Mouse (Mus musculus): ENCODE measurements around the gene Retn. TPM values are rescaled to one million over a fixed set of nuclear protein-coding genes. Genes with fewer than 3 reads are reported as not detected.

The Retn gene
- polyA plus RNA-seq, 1 experiment from 2014 or later, result not detected

DNA sequence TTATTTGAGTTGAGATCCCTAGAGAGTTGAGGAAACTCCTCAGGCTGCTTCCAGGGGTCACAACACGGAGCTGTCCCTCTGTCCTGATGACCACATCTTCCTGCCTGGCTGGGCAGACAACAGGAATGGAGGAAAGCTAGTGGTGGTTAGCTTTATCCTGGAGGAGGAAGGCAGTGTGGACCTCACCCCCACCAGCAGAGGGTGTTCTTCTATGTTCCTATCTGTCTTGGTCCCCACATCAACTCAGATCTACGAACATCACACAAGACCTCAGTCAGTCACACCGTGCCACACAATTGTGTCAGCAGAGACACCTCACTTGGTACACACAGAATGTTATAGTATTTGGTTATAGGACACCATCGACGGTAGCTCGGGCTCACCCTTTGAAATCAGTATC is 32.0 kb downstream of the Retn start:
- Histone ChIP-seq H3K9me3 (replicated peaks; ENCODE audit: control insufficient read depth, low read length) (no peaks in the 10 kb centered on the region), H3K36me3 (ENCODE audit: control insufficient read depth, insufficient read depth, low read length) (no peaks in the 10 kb centered on the region), H3K4me2 (ENCODE audit: low read depth, low read length) (no peak overlapping the region), H3K27ac (ENCODE audit: low read length) (no peak overlapping the region), H3K9ac (ENCODE audit: low read length) (no peak overlapping the region), H3K4me1 (ENCODE audit: control insufficient read depth, insufficient read depth, low read length) (no peaks in the 10 kb centered on the region), H3K4me3 (replicated peaks; ENCODE audit: low read length) (no peak overlapping the region), H3K27me3 (ENCODE audit: control insufficient read depth, insufficient read depth, low read length) (no peaks in the 10 kb centered on the region)
- 70% methylated on average over 6 of the region's 6 CpGs for WGBS
- no peak for ATAC-seq (ENCODE audit: insufficient read depth, low FRiP score)

DNA sequence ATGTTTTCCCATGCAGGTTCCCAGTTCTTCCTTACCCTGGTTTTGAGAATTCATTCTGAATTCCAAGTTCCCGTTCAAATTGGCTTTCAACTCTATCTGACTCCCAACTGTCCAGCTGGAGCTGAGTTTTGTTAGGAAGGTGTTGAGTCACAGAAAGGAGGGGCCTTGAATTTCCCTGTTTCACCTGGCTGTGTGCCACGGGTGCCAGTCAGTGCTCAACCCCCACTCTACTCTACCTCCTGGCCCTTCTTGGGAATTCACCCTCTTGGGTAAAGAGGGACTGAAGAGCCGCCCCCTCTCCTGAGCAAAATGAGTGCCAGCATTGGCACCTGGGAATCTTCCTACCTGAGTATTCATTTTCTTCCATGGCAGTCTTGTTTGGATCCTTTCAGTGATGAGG is 35.2 kb downstream of the Retn start:
- no peak overlapping the region for H3K27ac ChIP-seq (ENCODE audit: low read length)
- H3K4me3 ChIP-seq (replicated peaks; ENCODE audit: low read length), result no peak overlapping the region
- no peaks in the 10 kb centered on the region for H3K9me3 ChIP-seq (replicated peaks; ENCODE audit: control insufficient read depth, low read length)
- no peak overlapping the region for H3K9ac ChIP-seq (ENCODE audit: low read length)
- no peaks in the 10 kb centered on the region for H3K27me3 ChIP-seq (ENCODE audit: control insufficient read depth, insufficient read depth, low read length)
- no peaks in the 10 kb centered on the region for H3K4me1 ChIP-seq (ENCODE audit: control insufficient read depth, insufficient read depth, low read length)
- no peak overlapping the region for H3K4me2 ChIP-seq (ENCODE audit: low read depth, low read length)
- WGBS, result 62% methylated on average over 3 of the region's 3 CpGs
- ATAC-seq (ENCODE audit: insufficient read depth, low FRiP score), result no peak
- no peaks in the 10 kb centered on the region for H3K36me3 ChIP-seq (ENCODE audit: control insufficient read depth, insufficient read depth, low read length)

DNA sequence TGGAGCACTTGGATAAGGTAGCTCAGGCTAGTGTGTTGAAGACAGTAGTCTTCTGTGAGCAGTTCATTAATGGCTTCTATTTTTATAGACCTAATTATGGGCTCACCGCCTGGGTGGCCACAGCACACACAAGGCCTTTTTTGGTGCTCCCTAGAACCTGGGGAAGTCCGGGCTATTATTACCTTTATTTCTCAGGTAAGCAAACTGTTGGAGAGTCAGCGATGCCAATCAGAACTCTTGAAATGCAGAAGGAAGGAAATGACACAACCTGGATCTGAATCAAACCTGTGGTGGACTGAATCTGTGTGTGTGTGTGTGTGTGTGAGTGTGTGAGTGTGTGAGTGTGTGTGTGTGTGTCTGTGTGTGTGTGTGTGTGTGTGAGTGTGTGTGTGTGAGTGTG is 38.6 kb downstream of the Retn start, which contains the start of gene Fcer2a:
Gene Fcer2a (minus strand): TSS at position 55 of the 400 bp plus-strand sequence.
- WGBS, result 75% methylated on average over 3 of the region's 3 CpGs
- no peak within 1 kb of the TSS for H3K4me3 ChIP-seq (replicated peaks; ENCODE audit: low read length)
- H3K9me3 ChIP-seq (replicated peaks; ENCODE audit: control insufficient read depth, low read length), result no peaks in the 10 kb centered on the region
- H3K27me3 ChIP-seq (ENCODE audit: control insufficient read depth, insufficient read depth, low read length), result no peaks in the 10 kb centered on the region
- no peak within 1 kb of the TSS for H3K4me2 ChIP-seq (ENCODE audit: low read depth, low read length)
- H3K9ac ChIP-seq (ENCODE audit: low read length), result no peak within 1 kb of the TSS
- no peaks in the 10 kb centered on the region for H3K4me1 ChIP-seq (ENCODE audit: control insufficient read depth, insufficient read depth, low read length)
- H3K27ac ChIP-seq (ENCODE audit: low read length), result no peak within 1 kb of the TSS
- no peak for ATAC-seq (ENCODE audit: insufficient read depth, low FRiP score)
- H3K36me3 ChIP-seq (ENCODE audit: control insufficient read depth, insufficient read depth, low read length), result no peaks in the 10 kb centered on the region

DNA sequence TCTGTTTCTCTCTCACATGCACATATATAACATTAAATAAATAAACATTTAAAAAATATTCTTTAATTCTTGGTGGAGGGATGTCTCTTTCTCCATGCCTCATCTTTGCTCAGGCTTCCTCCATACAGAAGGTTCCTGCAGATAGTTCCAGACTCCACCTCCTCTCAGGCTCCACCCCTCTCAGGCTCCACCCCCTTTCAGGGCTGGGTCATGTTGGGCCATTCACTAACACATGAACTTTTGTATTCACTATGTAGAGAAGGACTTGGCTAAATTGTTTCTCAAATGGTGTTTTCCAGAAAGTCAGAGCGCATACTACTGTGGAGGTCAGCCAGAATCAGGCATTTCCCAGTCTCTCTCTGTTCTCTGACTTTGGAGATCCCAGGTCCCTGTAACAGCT is 45.9 kb downstream of the Retn start:
- ATAC-seq (ENCODE audit: insufficient read depth, low FRiP score), result no peak
- H3K9me3 ChIP-seq (replicated peaks; ENCODE audit: control insufficient read depth, low read length), result no peaks in the 10 kb centered on the region
- H3K4me3 ChIP-seq (replicated peaks; ENCODE audit: low read length), result no peak overlapping the region
- no peak overlapping the region for H3K27ac ChIP-seq (ENCODE audit: low read length)
- no peak overlapping the region for H3K4me2 ChIP-seq (ENCODE audit: low read depth, low read length)
- no peaks in the 10 kb centered on the region for H3K27me3 ChIP-seq (ENCODE audit: control insufficient read depth, insufficient read depth, low read length)
- WGBS, result 93% methylated on average over 1 of the region's 1 CpGs
- H3K36me3 ChIP-seq (ENCODE audit: control insufficient read depth, insufficient read depth, low read length), result no peaks in the 10 kb centered on the region
- no peak overlapping the region for H3K9ac ChIP-seq (ENCODE audit: low read length)
- H3K4me1 ChIP-seq (ENCODE audit: control insufficient read depth, insufficient read depth, low read length), result no peaks in the 10 kb centered on the region

DNA sequence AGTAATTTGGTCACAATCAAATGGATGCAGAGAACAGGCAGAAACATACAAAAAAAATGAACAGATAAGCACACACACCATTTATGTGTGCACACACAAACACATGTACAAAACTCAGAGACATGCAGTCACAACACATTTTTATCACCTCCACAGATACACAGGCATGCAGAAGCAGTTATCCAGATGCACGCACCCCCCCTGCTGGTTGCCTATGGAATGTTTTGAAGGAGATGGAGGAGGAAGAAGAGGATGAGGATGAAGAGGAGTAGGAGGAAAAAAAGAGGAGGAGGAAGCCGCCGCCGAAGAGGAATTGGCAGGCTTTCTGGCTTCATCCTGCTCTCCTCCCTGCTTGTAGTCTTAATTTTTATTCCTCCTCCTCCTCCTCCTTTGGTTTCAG is 50.1 kb downstream of the Retn start:
- WGBS, result 58% methylated on average over 4 of the region's 4 CpGs
- Histone ChIP-seq H3K27me3 (ENCODE audit: control insufficient read depth, insufficient read depth, low read length) (no peaks in the 10 kb centered on the region), H3K4me3 (replicated peaks; ENCODE audit: low read length) (no peak overlapping the region), H3K9ac (ENCODE audit: low read length) (no peak overlapping the region), H3K4me1 (ENCODE audit: control insufficient read depth, insufficient read depth, low read length) (no peaks in the 10 kb centered on the region), H3K4me2 (ENCODE audit: low read depth, low read length) (no peak overlapping the region), H3K9me3 (replicated peaks; ENCODE audit: control insufficient read depth, low read length) (no peaks in the 10 kb centered on the region), H3K27ac (ENCODE audit: low read length) (no peak overlapping the region), H3K36me3 (ENCODE audit: control insufficient read depth, insufficient read depth, low read length) (no peaks in the 10 kb centered on the region)
- ATAC-seq (ENCODE audit: insufficient read depth, low FRiP score), result no peak

DNA sequence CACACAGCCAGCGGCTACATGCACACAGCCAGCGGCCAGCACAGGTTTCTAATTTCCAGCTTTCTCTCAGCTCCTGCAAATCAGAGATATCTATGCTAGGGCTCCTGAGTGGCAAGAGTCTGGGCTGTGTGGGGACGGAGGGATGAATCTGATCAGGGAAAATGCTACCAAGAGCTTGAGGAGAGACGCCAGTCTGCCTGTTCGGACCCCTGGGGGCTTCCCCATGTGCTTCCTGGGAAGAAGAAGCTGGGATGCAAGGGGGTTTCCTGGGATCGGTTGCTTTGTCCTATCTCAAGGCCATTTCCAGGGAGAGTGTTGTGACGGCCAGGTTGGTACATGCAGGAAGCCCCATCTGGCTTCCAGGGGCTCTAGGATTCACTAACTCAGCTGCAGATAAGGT is 52.0 kb downstream of the Retn start:
- Histone ChIP-seq H3K9ac (ENCODE audit: low read length) (no peak overlapping the region), H3K4me2 (ENCODE audit: low read depth, low read length) (no peak overlapping the region), H3K4me3 (replicated peaks; ENCODE audit: low read length) (no peak overlapping the region), H3K27me3 (ENCODE audit: control insufficient read depth, insufficient read depth, low read length) (no peaks in the 10 kb centered on the region), H3K4me1 (ENCODE audit: control insufficient read depth, insufficient read depth, low read length) (no peaks in the 10 kb centered on the region), H3K9me3 (replicated peaks; ENCODE audit: control insufficient read depth, low read length) (no peaks in the 10 kb centered on the region), H3K36me3 (ENCODE audit: control insufficient read depth, insufficient read depth, low read length) (no peaks in the 10 kb centered on the region), H3K27ac (ENCODE audit: low read length) (no peak overlapping the region)
- WGBS, result 65% methylated on average over 7 of the region's 7 CpGs
- ATAC-seq (ENCODE audit: insufficient read depth, low FRiP score), result no peak

Other genes with a start within 250 kb of the Retn start
- gene Pex11g, start 188.1 kb upstream of the Retn start, polyA plus RNA-seq (2015; fragmentation: Nextera tagmentation; extraction: Ambion mirVana), result 10.8 and 12.1 TPM in 2 replicates
- not detected in 2 replicates for gene Tex45, start 184.9 kb upstream of the Retn start, polyA plus RNA-seq (2015; fragmentation: Nextera tagmentation; extraction: Ambion mirVana)
- 32.1 and 32.4 TPM in 2 replicates for gene Zfp358, start 162.6 kb upstream of the Retn start, polyA plus RNA-seq (2015; fragmentation: Nextera tagmentation; extraction: Ambion mirVana)
- 42.4 and 51.4 TPM in 2 replicates for gene Mcoln1, start 155.3 kb upstream of the Retn start, polyA plus RNA-seq (2015; fragmentation: Nextera tagmentation; extraction: Ambion mirVana)
- gene Pnpla6, start 140.4 kb upstream of the Retn start, polyA plus RNA-seq (2015; fragmentation: Nextera tagmentation; extraction: Ambion mirVana), result 36.0 and 37.6 TPM in 2 replicates
- gene C330021F23Rik, start 87.8 kb upstream of the Retn start, polyA plus RNA-seq (2015; fragmentation: Nextera tagmentation; extraction: Ambion mirVana), result 0.97 and 1.1 TPM in 2 replicates
- gene Camsap3, start 68.5 kb upstream of the Retn start, polyA plus RNA-seq (2015; fragmentation: Nextera tagmentation; extraction: Ambion mirVana), result 11.5 and 13.2 TPM in 2 replicates
- gene Xab2, start 34.5 kb upstream of the Retn start, polyA plus RNA-seq (2015; fragmentation: Nextera tagmentation; extraction: Ambion mirVana), result 50.8 and 60.3 TPM in 2 replicates
- gene Pet100, start 34.2 kb upstream of the Retn start, polyA plus RNA-seq (2015; fragmentation: Nextera tagmentation; extraction: Ambion mirVana), result 91.3 and 106 TPM in 2 replicates
- gene Pcp2, start 30.2 kb upstream of the Retn start, polyA plus RNA-seq (2015; fragmentation: Nextera tagmentation; extraction: Ambion mirVana), result 0.19 TPM in 1 of 2 replicates, not detected in the other
- gene Stxbp2, start 24.8 kb upstream of the Retn start, polyA plus RNA-seq (2015; fragmentation: Nextera tagmentation; extraction: Ambion mirVana), result 121 and 144 TPM in 2 replicates
- 2.1 and 2.7 TPM in 2 replicates for gene Mcemp1, start 10.0 kb downstream of the Retn start, polyA plus RNA-seq (2015; fragmentation: Nextera tagmentation; extraction: Ambion mirVana)
- 9.2 and 9.5 TPM in 2 replicates for gene Fcor, start 16.6 kb downstream of the Retn start, polyA plus RNA-seq (2015; fragmentation: Nextera tagmentation; extraction: Ambion mirVana)
- 38.0 and 38.5 TPM in 2 replicates for gene Trappc5, start 20.5 kb downstream of the Retn start, polyA plus RNA-seq (2015; fragmentation: Nextera tagmentation; extraction: Ambion mirVana)
- 0.17 and 0.20 TPM in 2 replicates for gene Fcer2a, start 38.4 kb downstream of the Retn start, polyA plus RNA-seq (2015; fragmentation: Nextera tagmentation; extraction: Ambion mirVana)
- gene Clec4g, start 64.9 kb downstream of the Retn start, polyA plus RNA-seq (2015; fragmentation: Nextera tagmentation; extraction: Ambion mirVana), result 0.19 and 0.45 TPM in 2 replicates
- 0.25 and 0.41 TPM in 2 replicates for gene Cd209a, start 93.2 kb downstream of the Retn start, polyA plus RNA-seq (2015; fragmentation: Nextera tagmentation; extraction: Ambion mirVana)
- gene Cd209e, start 198.5 kb downstream of the Retn start, polyA plus RNA-seq (2015; fragmentation: Nextera tagmentation; extraction: Ambion mirVana), result not detected in 2 replicates
- gene Cd209d, start 222.8 kb downstream of the Retn start, polyA plus RNA-seq (2015; fragmentation: Nextera tagmentation; extraction: Ambion mirVana), result not detected in 2 replicates